Mouse (Mus musculus) heart, embryonic 12.5 days (tissue): ENCODE data around the gene Rbm44. TPM values are rescaled to one million over a fixed set of nuclear protein-coding genes. Genes with fewer than 3 reads are reported as not detected.

ENCODE experiments used
- ATAC-seq: fragments of 200-750 bp; cut with Nextera tagmentation; 2 replicates; pipeline ENCODE4 v1.8.0; 2017; ENCODE audit warnings: moderate TSS enrichment, moderate library complexity; ENCODE audit not compliant: insufficient number of reproducible peaks, low FRiP score
- H3K27ac ChIP-seq: fragments of 300-500 bp; sonication (generic); 2 replicates; pipeline ENCODE4 v1.5.1; 2016; ENCODE audit warnings: mild to moderate bottlenecking, moderate library complexity; ENCODE audit not compliant: poor library complexity, severe bottlenecking
- H3K27me3 ChIP-seq: fragments of 300-500 bp; sonication (generic); replicated peaks from 2 replicates; pipeline ENCODE4 v1.6.1; 2016; ENCODE audit warnings: mild to moderate bottlenecking, moderate library complexity
- H3K36me3 ChIP-seq: fragments of 300-500 bp; sonication (generic); 2 replicates; pipeline ENCODE4 v1.6.1; 2016; ENCODE audit warnings: mild to moderate bottlenecking, moderate library complexity
- H3K4me1 ChIP-seq: fragments of 300-500 bp; sonication (generic); replicated peaks from 2 replicates; pipeline ENCODE4 v1.6.1; 2016; ENCODE audit warnings: mild to moderate bottlenecking
- H3K4me2 ChIP-seq: fragments of 300-500 bp; sonication (generic); 2 replicates; pipeline ENCODE4 v1.6.1; 2016; ENCODE audit warnings: mild to moderate bottlenecking, moderate library complexity
- H3K4me3 ChIP-seq: fragments of 300-500 bp; sonication (generic); 2 replicates; pipeline ENCODE4 v1.5.1; 2016; ENCODE audit warnings: mild to moderate bottlenecking
- H3K9ac ChIP-seq: fragments of 300-500 bp; sonication (generic); 2 replicates; pipeline ENCODE4 v1.6.1; 2016; ENCODE audit warnings: mild to moderate bottlenecking, moderate library complexity
- H3K9me3 ChIP-seq: fragments of 300-500 bp; sonication (generic); replicated peaks from 2 replicates; pipeline ENCODE4 v1.6.1; 2016; ENCODE audit warnings: mild to moderate bottlenecking, moderate library complexity
- WGBS: fragments of 180-500 bp; shearing (Covaris S2); methylation state at CpG from one replicate; pipeline ENCODE4 v1.1.7; 2016; 5-methylcytosine and 5-hydroxymethylcytosine counted together
- polyA plus RNA-seq: library from polyadenylated mRNA; unstranded; fragments of >200 nt; fragmentation: Nextera tagmentation; extraction: Ambion mirVana; gene quantifications from 2 replicates; pipeline ENCODE4 v1.2.1, GENCODE M21; 2016

Rbm44 gene
- polyA plus RNA-seq, 1 experiment from 2014 or later, result 2.1 TPM

- no peak overlapping the region for H3K4me2 ChIP-seq
- H3K9me3 ChIP-seq, result peaks cover 5% of the 10 kb centered on the region; the same call in 1 of the 2 replicates
- WGBS, result 80% methylated on average over 10 of the region's 10 CpGs
- H3K9ac ChIP-seq, result no peak overlapping the region
- no peak for ATAC-seq
- H3K4me3 ChIP-seq, result no peak overlapping the region
- no peaks in the 10 kb centered on the region for H3K27me3 ChIP-seq
- no peaks in the 10 kb centered on the region for H3K36me3 ChIP-seq
- H3K4me1 ChIP-seq, result peaks cover 3% of the 10 kb centered on the region; the same call in 1 of the 2 replicates
- no peak overlapping the region for H3K27ac ChIP-seq
These were observed 44.1 kb downstream of the Rbm44 start for GRCm38 (mm10) chr1:91188851-91189460.

- WGBS, result 72% methylated on average over 8 of the region's 8 CpGs
- no peaks in the 10 kb centered on the region for H3K36me3 ChIP-seq
These were observed 47.3 kb downstream of the Rbm44 start for GRCm38 (mm10) chr1:91192184-91192583.

GRCm38 (mm10) chr1:91193242-91193641, 48.4 kb downstream of the Rbm44 start:
- no peak overlapping the region for H3K4me3 ChIP-seq
- H3K4me2 ChIP-seq, result no peak overlapping the region
- no peak overlapping the region for H3K9ac ChIP-seq
- no peaks in the 10 kb centered on the region for H3K36me3 ChIP-seq
- ATAC-seq, result no peak
- H3K27me3 ChIP-seq, result no peaks in the 10 kb centered on the region
- H3K4me1 ChIP-seq, result peaks cover 11% of the 10 kb centered on the region
- WGBS, result 75% methylated on average over 4 of the region's 4 CpGs
- no peaks in the 10 kb centered on the region for H3K9me3 ChIP-seq
- H3K27ac ChIP-seq, result no peak overlapping the region

More at GRCm38 (mm10) chr1:91192184-91192583, 47.3 kb downstream of the Rbm44 start:
- Histone ChIP-seq H3K27me3 (no peaks in the 10 kb centered on the region), H3K4me2 (no peak overlapping the region), H3K9ac (no peak overlapping the region), H3K27ac (no peak overlapping the region), H3K9me3 (no peaks in the 10 kb centered on the region), H3K4me1 (peaks cover 3% of the 10 kb centered on the region; the same call in 1 of the 2 replicates), H3K4me3 (no peak overlapping the region)
- no peak for ATAC-seq

- no peak overlapping the region for H3K4me3 ChIP-seq
- H3K4me1 ChIP-seq, result peaks cover 11% of the 10 kb centered on the region
- no peak overlapping the region for H3K27ac ChIP-seq
- no peaks in the 10 kb centered on the region for H3K9me3 ChIP-seq
- no peaks in the 10 kb centered on the region for H3K27me3 ChIP-seq
- WGBS, result 73% methylated on average over 4 of the region's 4 CpGs
- no peaks in the 10 kb centered on the region for H3K36me3 ChIP-seq
- ATAC-seq, result no peak
- H3K9ac ChIP-seq, result no peak overlapping the region
- H3K4me2 ChIP-seq, result no peak overlapping the region
These were observed 48.8 kb downstream of the Rbm44 start for GRCm38 (mm10) chr1:91193680-91194079.

- H3K27me3 ChIP-seq, result no peaks in the 10 kb centered on the region
- H3K9me3 ChIP-seq, result no peaks in the 10 kb centered on the region
- H3K4me2 ChIP-seq, result no peak overlapping the region
- ATAC-seq, result no peak
- no peak overlapping the region for H3K4me3 ChIP-seq
- WGBS, result 88% methylated on average over 10 of the region's 10 CpGs
- H3K27ac ChIP-seq, result no peak overlapping the region
- H3K4me1 ChIP-seq, result peaks cover 22% of the 10 kb centered on the region
- H3K9ac ChIP-seq, result no peak overlapping the region
- H3K36me3 ChIP-seq, result no peaks in the 10 kb centered on the region; the same call in 1 of the 2 replicates
These were observed 54.9 kb downstream of the Rbm44 start for GRCm38 (mm10) chr1:91199793-91200192.

GRCm38 (mm10) chr1:91201122-91201521, 56.2 kb downstream of the Rbm44 start:
- Histone ChIP-seq H3K9ac (no peak overlapping the region), H3K4me1 (peaks cover 22% of the 10 kb centered on the region), H3K36me3 (no peaks in the 10 kb centered on the region; the same call in 1 of the 2 replicates), H3K27me3 (no peaks in the 10 kb centered on the region), H3K27ac (no peak overlapping the region), H3K9me3 (no peaks in the 10 kb centered on the region), H3K4me2 (no peak overlapping the region), H3K4me3 (no peak overlapping the region)
- no peak for ATAC-seq
- WGBS, result 42% methylated on average over 3 of the region's 3 CpGs

- Histone ChIP-seq H3K4me3 (no peak overlapping the region), H3K9ac (no peak overlapping the region), H3K4me1 (peaks cover 26% of the 10 kb centered on the region), H3K9me3 (no peaks in the 10 kb centered on the region), H3K27ac (no peak overlapping the region), H3K27me3 (no peaks in the 10 kb centered on the region), H3K36me3 (no peaks in the 10 kb centered on the region; the same call in 1 of the 2 replicates), H3K4me2 (no peak overlapping the region)
- ATAC-seq, result no peak
- WGBS, result 79% methylated on average over 5 of the region's 5 CpGs
These were observed 59.4 kb downstream of the Rbm44 start for GRCm38 (mm10) chr1:91204221-91204765.

- H3K27ac ChIP-seq, result no peak overlapping the region
- no peaks in the 10 kb centered on the region for H3K9me3 ChIP-seq
- no peaks in the 10 kb centered on the region for H3K36me3 ChIP-seq
- no peak overlapping the region for H3K4me3 ChIP-seq
- H3K4me1 ChIP-seq, result peaks cover 33% of the 10 kb centered on the region
- 82% methylated on average over 6 of the region's 6 CpGs for WGBS
- no peak for ATAC-seq
- no peaks in the 10 kb centered on the region for H3K27me3 ChIP-seq
- no peak overlapping the region for H3K4me2 ChIP-seq
- H3K9ac ChIP-seq, result no peak overlapping the region
These were observed 60.8 kb downstream of the Rbm44 start for GRCm38 (mm10) chr1:91205651-91206050.

- Histone ChIP-seq H3K27ac (no peak overlapping the region), H3K4me3 (no peak overlapping the region), H3K4me1 (peaks cover 37% of the 10 kb centered on the region), H3K27me3 (no peaks in the 10 kb centered on the region), H3K9ac (no peak overlapping the region), H3K4me2 (no peak overlapping the region), H3K36me3 (no peaks in the 10 kb centered on the region), H3K9me3 (no peaks in the 10 kb centered on the region)
- 78% methylated on average over 8 of the region's 8 CpGs for WGBS
- no peak for ATAC-seq
These were observed 61.4 kb downstream of the Rbm44 start for GRCm38 (mm10) chr1:91206336-91206735.

- Histone ChIP-seq H3K36me3 (no peaks in the 10 kb centered on the region), H3K4me1 (peaks cover 42% of the 10 kb centered on the region), H3K9ac (no peak overlapping the region), H3K27ac (no peak overlapping the region), H3K27me3 (no peaks in the 10 kb centered on the region), H3K9me3 (no peaks in the 10 kb centered on the region), H3K4me3 (no peak overlapping the region), H3K4me2 (no peak overlapping the region)
- ATAC-seq, result no peak
- WGBS, result 74% methylated on average over 5 of the region's 5 CpGs
These were observed 62.0 kb downstream of the Rbm44 start for GRCm38 (mm10) chr1:91206873-91207272.

GRCm38 (mm10) chr1:91207334-91208074, 62.6 kb downstream of the Rbm44 start:
- no peak overlapping the region for H3K4me3 ChIP-seq
- no peak for ATAC-seq
- H3K27me3 ChIP-seq, result no peaks in the 10 kb centered on the region
- H3K4me2 ChIP-seq, result no peak overlapping the region
- H3K4me1 ChIP-seq, result peaks cover 44% of the 10 kb centered on the region
- WGBS, result 81% methylated on average over 3 of the region's 3 CpGs
- no peak overlapping the region for H3K27ac ChIP-seq
- no peaks in the 10 kb centered on the region for H3K9me3 ChIP-seq
- no peaks in the 10 kb centered on the region for H3K36me3 ChIP-seq
- H3K9ac ChIP-seq, result no peak overlapping the region
